ENCODE assay signal across 18 mouse cellular contexts in the genomic region with DNA sequence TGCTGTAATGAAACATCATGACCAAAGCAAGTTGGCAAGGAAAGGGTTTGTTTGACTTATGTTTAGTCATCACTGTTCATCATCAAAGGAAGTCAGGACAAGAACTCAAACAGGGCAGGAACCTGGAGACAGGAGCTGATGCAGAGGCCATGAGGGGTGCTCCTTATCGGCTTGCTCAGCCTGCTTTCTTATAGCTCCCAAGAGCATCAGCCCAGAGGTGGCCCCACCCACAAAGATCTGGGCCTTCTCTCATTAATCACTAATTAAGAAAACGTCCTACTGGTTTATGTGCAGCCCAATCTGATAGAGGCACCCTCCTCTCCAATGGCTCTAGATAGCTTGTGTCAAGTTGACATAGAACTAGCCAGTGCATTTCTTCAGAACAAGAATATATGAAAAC.
"Had no signal": no experiment of that assay in that cellular context is flagged by ENCODE, and none has a peak within 500 bp of the region (broad histone marks: within the 10 kb centered on the region; RNA-seq: fewer than 3 reads in every experiment).

No protein-coding gene starts in this region.

- H3K27me3 ChIP-seq: liver, embryonic 15.5 days; lung, embryonic 15.5 days; midbrain, embryonic 13.5 days; midbrain, embryonic 15.5 days; neural tube, embryonic 12.5 days; stomach, embryonic 15.5 days had no signal

- H3K9ac ChIP-seq: liver, embryonic 15.5 days; lung, embryonic 15.5 days; midbrain, embryonic 13.5 days; midbrain, embryonic 15.5 days; neural tube, embryonic 12.5 days; stomach, embryonic 15.5 days had no signal

- H3K27ac ChIP-seq: liver, embryonic 15.5 days; lung, embryonic 15.5 days; macrophage; midbrain, embryonic 13.5 days; midbrain, embryonic 15.5 days; neural tube, embryonic 12.5 days; stomach, embryonic 15.5 days; stomach, postnatal 0 days had no signal

- H3K9me3 ChIP-seq: liver, embryonic 15.5 days; lung, embryonic 15.5 days; megakaryocyte, embryonic 14.5 days; midbrain, embryonic 13.5 days; midbrain, embryonic 15.5 days; neural tube, embryonic 12.5 days; stomach, embryonic 15.5 days had no signal

- DNase-seq: lung, adult 2 months; lung, postnatal 14 days; lung, postnatal 36 days; right cerebral cortex, postnatal 14 days; thymus, adult 2 months; thymus, postnatal 25 days; thymus, postnatal 4 days had no signal

- H3K36me3 ChIP-seq: liver, embryonic 15.5 days; lung, embryonic 15.5 days; midbrain, embryonic 13.5 days; midbrain, embryonic 15.5 days; neural tube, embryonic 12.5 days; stomach, embryonic 15.5 days had no signal

- ATAC-seq: lung, postnatal 0 days; midbrain, embryonic 13.5 days; midbrain, embryonic 15.5 days had no signal

- H3K4me1 ChIP-seq: liver, embryonic 15.5 days; lung, embryonic 15.5 days; megakaryocyte, embryonic 14.5 days; midbrain, embryonic 13.5 days; midbrain, embryonic 15.5 days; neural tube, embryonic 12.5 days; stomach, embryonic 15.5 days had no signal

- H3K4me3 ChIP-seq: liver, embryonic 15.5 days; lung, embryonic 15.5 days; megakaryocyte, embryonic 14.5 days; midbrain, embryonic 13.5 days; midbrain, embryonic 15.5 days; neural tube, embryonic 12.5 days; stomach, embryonic 15.5 days had no signal

- H3K4me2 ChIP-seq: liver, embryonic 15.5 days; lung, embryonic 15.5 days; midbrain, embryonic 11.5 days; midbrain, embryonic 13.5 days; midbrain, embryonic 15.5 days; neural tube, embryonic 12.5 days; stomach, embryonic 15.5 days had no signal
